Mouse (Mus musculus): ENCODE measurements around the gene Myh14. TPM values are rescaled to one million over a fixed set of nuclear protein-coding genes. Genes with fewer than 3 reads are reported as not detected.

Myh14 gene
- total RNA-seq, 1 experiment from 2014 or later: 5.1 TPM

GRCm38 (mm10) chr7:44672193-44672592 is 1.6 kb upstream of the Myh14 start:
- DNase-seq: no peak

GRCm38 (mm10) chr7:44669103-44669502 is 1.5 kb downstream of the Myh14 start:
- no peak for DNase-seq

- DNase-seq: no peak
Measured at GRCm38 (mm10) chr7:44667996-44668738, 2.5 kb downstream of the Myh14 start.

GRCm38 (mm10) chr7:44666462-44666861 is 4.2 kb downstream of the Myh14 start:
- DNase-seq: no peak

- no peak for DNase-seq
Measured at GRCm38 (mm10) chr7:44664731-44665130, 5.9 kb downstream of the Myh14 start.

GRCm38 (mm10) chr7:44663546-44663945 is 7.1 kb downstream of the Myh14 start:
- DNase-seq: no peak

- DNase-seq: no peak
Measured at GRCm38 (mm10) chr7:44662569-44662968, 8.1 kb downstream of the Myh14 start.

GRCm38 (mm10) chr7:44662168-44662567 is 8.5 kb downstream of the Myh14 start:
- DNase-seq: no peak

- DNase-seq: no peak
Measured at GRCm38 (mm10) chr7:44661219-44661618, 9.4 kb downstream of the Myh14 start.

GRCm38 (mm10) chr7:44655504-44655903 is 15.1 kb downstream of the Myh14 start:
- DNase-seq: peak; percentile 80

GRCm38 (mm10) chr7:44653773-44654172 is 16.9 kb downstream of the Myh14 start:
- DNase-seq: peak; percentile 63

- no peak for DNase-seq
Measured at GRCm38 (mm10) chr7:44651416-44651815, 19.2 kb downstream of the Myh14 start.

GRCm38 (mm10) chr7:44649990-44650389 is 20.7 kb downstream of the Myh14 start:
- peak; percentile 71 for DNase-seq

- no peak for DNase-seq
Measured at GRCm38 (mm10) chr7:44649094-44649610, 21.5 kb downstream of the Myh14 start.

- no peak for DNase-seq
Measured at GRCm38 (mm10) chr7:44647729-44648128, 22.9 kb downstream of the Myh14 start.

- peak; percentile 80 for DNase-seq
Measured at GRCm38 (mm10) chr7:44647042-44647724, 23.5 kb downstream of the Myh14 start.

- peak; percentile 49 for DNase-seq
Measured at GRCm38 (mm10) chr7:44645951-44646350, 24.7 kb downstream of the Myh14 start.

- DNase-seq: no peak
Measured at GRCm38 (mm10) chr7:44645256-44645655, 25.4 kb downstream of the Myh14 start.

- peak; percentile 70 for DNase-seq
Measured at GRCm38 (mm10) chr7:44641887-44642286, 28.8 kb downstream of the Myh14 start.

- peak; percentile 30 for DNase-seq
Measured at GRCm38 (mm10) chr7:44640843-44641605, 29.6 kb downstream of the Myh14 start.

GRCm38 (mm10) chr7:44638663-44639062 is 32.0 kb downstream of the Myh14 start:
- no peak for DNase-seq

- no peak for DNase-seq
Measured at GRCm38 (mm10) chr7:44636684-44637083, 34.0 kb downstream of the Myh14 start.

GRCm38 (mm10) chr7:44633407-44633806 is 37.2 kb downstream of the Myh14 start:
- DNase-seq: peak; percentile 48
